Mouse (Mus musculus): ENCODE data around the gene Agtr2.
"Not testable (repeated sequence)": the region's sequence is repeated elsewhere in the genome, so short reads cannot be mapped to it uniquely, and the experiment has no call there.

The Agtr2 gene

GRCm38 (mm10) chrX:21484414-21484813 is at the start of gene Agtr2:
TSS of gene Agtr2 (plus strand) at chrX:21484544.
- DNase-seq = no peak

- no peak for DNase-seq
Observed at GRCm38 (mm10) chrX:21452519-21452918, 31.8 kb upstream of the Agtr2 start.

- DNase-seq = no peak
Observed at GRCm38 (mm10) chrX:21488111-21488510, 3.8 kb downstream of the Agtr2 start.

GRCm38 (mm10) chrX:21500242-21500641 is 15.9 kb downstream of the Agtr2 start:
- no peak for DNase-seq

- not testable (repeated sequence) for DNase-seq
Observed at GRCm38 (mm10) chrX:21507333-21507732, 23.0 kb downstream of the Agtr2 start.

GRCm38 (mm10) chrX:21522590-21522989 is 38.2 kb downstream of the Agtr2 start:
- DNase-seq = no peak
